Mouse (Mus musculus) heart, adult 2 months (tissue): ENCODE measurements around the gene Naip2. TPM values are rescaled to one million over a fixed set of nuclear protein-coding genes. Genes with fewer than 3 reads are reported as not detected.
"Not testable (repeated sequence)": the region's sequence is repeated elsewhere in the genome, so short reads cannot be mapped to it uniquely, and the experiment has no call there.

ENCODE experiments used
- DNase-seq, 2 experiments: peaks; one replicate each; pipeline ENCODE4 v3.0.0; 2021
- H3K27ac ChIP-seq: fragments of 200-600 bp; 2 replicates; pipeline ENCODE4 v1.8.1; 2022
- H3K27me3 ChIP-seq: fragments of 200-500 bp; 2 replicates; pipeline ENCODE4 v1.6.1; 2012; ENCODE audit warnings: mild to moderate bottlenecking, low read length, inconsistent platforms, mixed read lengths; ENCODE audit not compliant: control insufficient read depth, insufficient read depth
- H3K36me3 ChIP-seq: fragments of 200-500 bp; 2 replicates; pipeline ENCODE4 v1.6.1; 2012; ENCODE audit warnings: low read length, inconsistent platforms; ENCODE audit not compliant: control insufficient read depth, insufficient read depth
- H3K4me1 ChIP-seq: fragments of 200-500 bp; 2 replicates; pipeline ENCODE4 v1.6.1; 2011; ENCODE audit warnings: low read length; ENCODE audit not compliant: control insufficient read depth, insufficient read depth
- H3K4me3 ChIP-seq: fragments of 200-600 bp; 2 replicates; pipeline ENCODE4 v1.8.1; 2022
- H3K79me2 ChIP-seq: fragments of 200-500 bp; replicated peaks from 2 replicates; pipeline ENCODE4 v1.6.1; 2012; ENCODE audit warnings: mild to moderate bottlenecking, inconsistent platforms, low read length, moderate library complexity, mixed read lengths; ENCODE audit not compliant: control insufficient read depth, insufficient read depth
- H3K9ac ChIP-seq: fragments of 200-500 bp; 2 replicates; pipeline ENCODE4 v1.6.1; 2012; ENCODE audit warnings: low read depth, mild to moderate bottlenecking, control low read depth, inconsistent platforms, low read length, mixed read lengths
- CTCF ChIP-seq: fragments of 200-600 bp; IDR thresholded peaks from 2 replicates; pipeline ENCODE4 v1.8.1; 2022; ENCODE audit warnings: antibody characterized with exemption, mild to moderate bottlenecking, moderate library complexity
- EP300 ChIP-seq: fragments of 200-500 bp; IDR thresholded peaks from 2 replicates; pipeline ENCODE4 v1.6.1; 2011; ENCODE audit warnings: low read depth, low read length, control low read depth; ENCODE audit not compliant: insufficient read depth
- POLR2A ChIP-seq: fragments of 200-500 bp; IDR thresholded peaks from 2 replicates; pipeline ENCODE4 v1.6.1; 2011; ENCODE audit warnings: mild to moderate bottlenecking, low read depth, low read length, control low read depth; ENCODE audit not compliant: insufficient read depth
- WGBS: fragments of 180-500 bp; shearing (Covaris S2); methylation state at CpG from one replicate; pipeline ENCODE4 v1.1.7; 2018; 5-methylcytosine and 5-hydroxymethylcytosine counted together
- intact Hi-C: fragments of 180-260 bp; cut with DNase I; formaldehyde crosslinking; loops from one replicate; pipeline ENCODE4 v1.15.1; 2025
- polyA plus RNA-seq: library from polyadenylated mRNA; depleted of rRNA; stranded (reverse); fragments of >200 nt; gene quantifications from 2 replicates; pipeline ENCODE4 v1.2.3, GENCODE M21; 2012
- total RNA-seq, 2 experiments: library from RNA; stranded (reverse); gene quantifications; 2 replicates each; pipeline ENCODE4 v1.2.3; 2021

Naip2 gene
- total and polyA plus RNA-seq, 3 experiments: 0.57 to 0.59 (median 0.57) TPM

GRCm38 (mm10) chr13:100203319-100203718 is 1.4 kb upstream of the Naip2 start:
- Histone ChIP-seq H3K79me2 (no peaks in the 10 kb centered on the region), H3K27me3 (no peaks in the 10 kb centered on the region), H3K4me3 (no peak overlapping the region), H3K36me3 (no peaks in the 10 kb centered on the region), H3K9ac (no peak overlapping the region), H3K27ac (no peak overlapping the region), H3K4me1 (no peaks in the 10 kb centered on the region)
- no peak for DNase-seq
- TF ChIP-seq CTCF: no peak
- TF ChIP-seq EP300: no peak
- TF ChIP-seq POLR2A: no peak
- intact Hi-C loops: no loop called here
- 68% methylated on average over 1 of the region's 1 CpGs for WGBS

- H3K4me1 ChIP-seq: no peaks in the 10 kb centered on the region
- no peak overlapping the region for H3K27ac ChIP-seq
- no peak overlapping the region for H3K9ac ChIP-seq
- no peaks in the 10 kb centered on the region for H3K27me3 ChIP-seq
- intact Hi-C loops: no loop called here
- no peak for TF ChIP-seq EP300
- TF ChIP-seq POLR2A: no peak
- no peak for TF ChIP-seq CTCF
- no peaks in the 10 kb centered on the region for H3K79me2 ChIP-seq
- DNase-seq: no peak
- no peak overlapping the region for H3K4me3 ChIP-seq
- H3K36me3 ChIP-seq: no peaks in the 10 kb centered on the region
Measured at GRCm38 (mm10) chr13:100200778-100201177, 1.1 kb downstream of the Naip2 start.

- H3K9ac ChIP-seq: no peak overlapping the region
- intact Hi-C loops: no loop called here
Measured at GRCm38 (mm10) chr13:100195421-100195820, 6.5 kb downstream of the Naip2 start.

GRCm38 (mm10) chr13:100183111-100183510 is 18.8 kb downstream of the Naip2 start:
- H3K9ac ChIP-seq, H3K79me2 ChIP-seq, H3K4me1 ChIP-seq, intact Hi-C loops, DNase-seq, H3K27ac ChIP-seq, H3K27me3 ChIP-seq, H3K4me3 ChIP-seq, H3K36me3 ChIP-seq: not testable (repeated sequence)

More at GRCm38 (mm10) chr13:100195421-100195820, 6.5 kb downstream of the Naip2 start:
- WGBS: 38% methylated on average over 3 of the region's 3 CpGs
- Histone ChIP-seq H3K27me3 (no peaks in the 10 kb centered on the region), H3K4me1 (no peaks in the 10 kb centered on the region), H3K27ac (no peak overlapping the region), H3K36me3 (no peaks in the 10 kb centered on the region), H3K79me2 (no peaks in the 10 kb centered on the region), H3K4me3 (no peak overlapping the region)
- TF ChIP-seq POLR2A (no peak), CTCF (no peak), EP300 (no peak)
- no peak for DNase-seq

- not testable (repeated sequence) for DNase-seq
Measured at GRCm38 (mm10) chr13:100174360-100174759, 27.5 kb downstream of the Naip2 start.

GRCm38 (mm10) chr13:100166378-100166777 is 35.5 kb downstream of the Naip2 start:
- H3K27me3 ChIP-seq, H3K4me3 ChIP-seq, H3K9ac ChIP-seq, H3K27ac ChIP-seq, H3K79me2 ChIP-seq, H3K36me3 ChIP-seq, intact Hi-C loops, H3K4me1 ChIP-seq, DNase-seq: not testable (repeated sequence)
- WGBS: 51% methylated on average over 2 of the region's 2 CpGs

More at GRCm38 (mm10) chr13:100174360-100174759, 27.5 kb downstream of the Naip2 start:
- H3K4me1 ChIP-seq, H3K36me3 ChIP-seq, H3K27ac ChIP-seq, intact Hi-C loops, H3K79me2 ChIP-seq, H3K9ac ChIP-seq, H3K4me3 ChIP-seq, H3K27me3 ChIP-seq: not testable (repeated sequence)
- WGBS: 53% methylated on average over 4 of the region's 5 CpGs

GRCm38 (mm10) chr13:100162467-100162866 is 39.4 kb downstream of the Naip2 start:
- H3K36me3 ChIP-seq, H3K4me1 ChIP-seq, H3K4me3 ChIP-seq, H3K27ac ChIP-seq, intact Hi-C loops, DNase-seq, H3K9ac ChIP-seq, H3K27me3 ChIP-seq, H3K79me2 ChIP-seq: not testable (repeated sequence)

- H3K9ac ChIP-seq, intact Hi-C loops, DNase-seq, H3K79me2 ChIP-seq, H3K4me3 ChIP-seq, H3K27ac ChIP-seq, H3K4me1 ChIP-seq, H3K27me3 ChIP-seq, H3K36me3 ChIP-seq: not testable (repeated sequence)
- 80% methylated on average over 11 of the region's 11 CpGs for WGBS
Measured at GRCm38 (mm10) chr13:100161171-100161870, 40.6 kb downstream of the Naip2 start.
